Mouse (Mus musculus) gonadal fat pad, adult 2 months (tissue): ENCODE data around the gene Slc25a34. TPM values are rescaled to one million over a fixed set of nuclear protein-coding genes. Genes with fewer than 3 reads are reported as not detected.
A peak's percentile ranks its signal among the peaks of the same experiment; 100 is the strongest.

Experiments
- DNase-seq: peaks from one replicate; pipeline ENCODE4 v3.0.0-alpha.2; 2012; ENCODE audit warnings: low read depth
- polyA plus RNA-seq: library from polyadenylated mRNA; depleted of rRNA; stranded (reverse); fragments of >200 nt; gene quantifications from 2 replicates; pipeline ENCODE4 v1.2.3, GENCODE M21; 2012; rRNA removed

Slc25a34 gene
- polyA plus RNA-seq: 1.0 and 1.1 TPM in 2 replicates

DNA sequence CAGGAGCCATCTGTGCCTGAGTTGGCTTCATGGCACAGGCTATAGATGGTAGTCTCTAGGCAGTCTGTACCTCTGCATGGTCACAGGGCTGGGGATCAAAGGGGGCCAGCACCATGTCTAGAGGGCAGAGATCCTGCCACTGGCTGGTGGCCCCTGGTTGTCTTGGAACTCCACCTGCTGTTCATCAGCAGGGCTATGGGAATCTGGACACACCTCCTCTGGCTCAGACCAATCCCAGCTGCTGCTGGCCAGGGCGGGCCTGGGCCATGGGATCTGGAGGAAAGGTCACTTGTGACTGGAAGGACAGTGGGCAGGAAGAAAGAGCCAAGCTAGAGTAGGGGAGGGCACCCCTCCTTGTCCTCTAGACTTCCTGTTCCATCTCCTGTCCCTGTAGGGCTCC is at the start of gene Slc25a34:
Gene Slc25a34, minus strand, starts transcription at position 156 of the 400 bp plus-strand sequence.
- DNase-seq: no peak

GRCm38 (mm10) chr4:141672325-141672724 is 48.7 kb upstream of the Slc25a34 start:
- DNase-seq: no peak

DNA sequence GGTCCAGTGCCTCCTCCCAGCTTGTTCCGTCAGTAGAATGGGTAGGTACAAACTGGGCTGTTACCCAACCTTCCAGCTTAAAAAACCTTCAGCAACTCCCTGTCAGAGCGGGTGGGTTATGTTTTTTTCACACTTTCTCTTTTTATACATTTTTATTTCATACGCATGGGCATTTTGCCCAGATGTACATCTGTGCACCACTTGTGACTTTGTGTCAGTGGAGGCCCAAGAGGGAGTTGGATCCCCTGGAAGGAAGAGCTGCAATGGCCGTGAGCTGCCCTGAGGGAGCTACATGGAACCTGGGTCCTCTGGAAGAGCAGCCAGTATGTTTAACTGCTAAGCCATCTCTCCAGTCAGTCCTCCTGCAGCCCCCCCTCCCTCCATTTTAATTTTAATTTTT is 47.8 kb upstream of the Slc25a34 start:
- no peak for DNase-seq

- peak; percentile 97 for DNase-seq
Observed at GRCm38 (mm10) chr4:141669898-141670712, 46.5 kb upstream of the Slc25a34 start.

- DNase-seq: no peak
Observed at GRCm38 (mm10) chr4:141664799-141665198, 41.2 kb upstream of the Slc25a34 start, which contains the start of gene Plekhm2. Gene Plekhm2 (minus strand): TSS chr4:141664899.

GRCm38 (mm10) chr4:141664011-141664745 is 40.6 kb upstream of the Slc25a34 start:
- no peak for DNase-seq

DNA sequence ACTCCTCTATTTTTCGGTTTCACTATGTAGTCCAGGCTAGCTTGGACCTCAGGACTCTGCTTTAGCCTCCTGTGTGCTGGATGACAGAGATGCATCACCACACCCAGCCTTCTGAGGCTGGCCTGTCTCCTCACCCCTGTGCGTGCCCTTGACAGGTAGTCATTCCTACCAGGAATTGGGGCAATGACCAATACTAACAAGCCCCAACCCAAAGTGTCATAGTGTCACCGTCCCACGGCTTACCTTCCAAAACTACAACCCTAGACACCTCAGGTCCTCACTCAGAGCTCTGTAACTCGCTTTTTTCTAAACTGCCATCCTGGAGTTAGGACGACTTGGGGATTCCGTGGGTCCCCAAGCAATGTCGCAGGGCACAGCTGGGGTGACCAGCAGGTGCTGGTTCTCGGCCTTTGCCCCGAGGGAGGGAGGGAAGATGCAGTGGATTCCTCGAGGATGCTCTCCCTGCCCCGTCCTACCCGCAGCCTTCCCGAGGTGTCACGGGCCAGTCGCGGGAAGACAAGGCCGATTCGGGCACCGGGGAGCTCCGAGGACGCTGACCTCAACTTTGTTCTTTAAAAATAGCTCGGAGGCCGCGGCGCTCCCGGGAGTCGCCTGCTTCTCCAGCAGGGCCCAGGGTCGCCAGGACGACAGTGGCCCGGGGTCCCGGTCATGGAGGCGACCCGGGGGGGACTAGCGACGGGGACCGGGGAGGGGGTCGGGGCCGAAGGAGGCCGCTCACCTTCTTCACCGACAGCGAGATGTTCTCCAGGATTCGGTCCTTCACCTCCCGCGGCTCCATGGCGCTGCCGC is 39.7 kb upstream of the Slc25a34 start:
- no peak for DNase-seq

GRCm38 (mm10) chr4:141660884-141661283 is 37.3 kb upstream of the Slc25a34 start:
- no peak for DNase-seq

DNA sequence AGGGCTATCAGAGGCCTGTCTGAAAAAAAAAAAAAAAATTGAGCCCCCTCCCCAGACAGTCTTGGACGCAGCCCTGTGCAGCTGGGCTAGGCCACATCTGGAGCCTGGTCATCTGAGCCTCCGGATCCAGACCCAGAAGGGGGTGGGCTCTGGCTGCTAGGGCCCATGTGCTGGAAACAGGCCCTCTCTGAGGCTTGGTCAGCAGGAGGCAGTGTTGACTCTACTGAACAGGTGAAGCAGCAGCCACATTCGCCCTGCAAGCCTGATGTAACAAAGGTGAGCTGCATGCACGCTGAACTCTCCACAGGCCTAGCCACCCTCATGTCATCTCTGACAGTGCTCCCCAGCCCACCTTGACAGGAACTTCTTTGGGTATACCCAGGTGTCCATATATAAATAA is 36.1 kb upstream of the Slc25a34 start:
- no peak for DNase-seq

- no peak for DNase-seq
Observed at GRCm38 (mm10) chr4:141658846-141659484, 35.3 kb upstream of the Slc25a34 start.

DNA sequence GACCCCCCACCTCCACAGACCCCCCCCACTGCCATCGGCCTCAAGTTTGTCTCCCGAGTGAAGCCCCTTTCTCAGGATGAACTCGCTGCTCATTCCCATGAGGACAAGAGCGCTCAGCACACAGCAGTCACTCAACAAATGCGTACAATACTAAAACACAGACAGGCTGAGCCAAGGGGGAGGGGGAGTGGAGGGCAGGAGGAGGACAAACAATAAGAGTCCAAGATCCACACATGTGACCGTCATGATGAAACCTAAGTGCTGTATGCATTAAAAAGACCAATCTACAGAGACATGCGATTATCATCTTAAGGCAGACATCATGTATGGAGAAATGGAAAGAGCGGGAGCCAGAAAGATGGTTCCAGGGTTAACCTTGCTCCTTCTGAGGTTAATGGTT is 33.3 kb upstream of the Slc25a34 start:
- DNase-seq: no peak

- DNase-seq: no peak
Observed at GRCm38 (mm10) chr4:141655908-141656608, 32.4 kb upstream of the Slc25a34 start.

DNA sequence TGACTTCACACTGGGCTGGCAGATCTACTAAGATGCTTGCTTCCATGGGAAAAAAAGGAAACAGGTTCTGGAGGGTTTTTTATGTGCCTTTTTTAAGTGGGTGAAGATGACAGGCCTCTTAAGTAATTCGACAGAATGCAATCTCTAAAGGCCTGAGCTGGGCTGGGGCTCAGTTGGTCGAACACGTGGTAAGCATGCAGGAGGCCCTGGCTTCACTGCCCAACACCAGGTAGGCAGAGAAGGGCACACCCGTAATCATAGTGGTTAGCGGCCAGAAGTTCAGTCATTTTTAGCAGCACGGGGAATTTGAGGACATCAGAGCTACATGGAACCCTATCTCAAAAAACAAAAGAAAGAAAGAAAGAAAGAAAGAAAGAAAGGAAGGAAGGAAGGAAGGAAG is 30.9 kb upstream of the Slc25a34 start:
- DNase-seq: no peak

- no peak for DNase-seq
Observed at GRCm38 (mm10) chr4:141653813-141654212, 30.2 kb upstream of the Slc25a34 start.

DNA sequence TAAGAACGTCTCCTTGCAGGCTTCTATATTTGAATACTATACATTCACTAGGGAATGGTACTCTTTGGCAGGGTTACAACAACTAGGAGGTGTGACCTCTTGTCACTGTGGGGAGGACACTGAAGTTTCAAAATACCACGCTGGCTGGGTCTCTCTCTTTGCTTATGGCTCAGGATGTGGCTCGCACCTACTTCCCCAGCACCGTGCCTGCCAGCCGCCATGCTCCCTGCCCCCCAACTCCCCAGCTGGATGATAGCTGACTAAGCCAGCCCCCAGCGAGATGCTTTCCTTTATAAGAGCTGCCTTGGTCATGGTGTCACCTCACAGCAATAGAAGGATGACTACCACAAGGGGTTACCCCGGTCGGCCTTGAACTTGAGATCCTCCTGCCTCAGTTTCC is 29.4 kb upstream of the Slc25a34 start:
- DNase-seq: no peak

DNA sequence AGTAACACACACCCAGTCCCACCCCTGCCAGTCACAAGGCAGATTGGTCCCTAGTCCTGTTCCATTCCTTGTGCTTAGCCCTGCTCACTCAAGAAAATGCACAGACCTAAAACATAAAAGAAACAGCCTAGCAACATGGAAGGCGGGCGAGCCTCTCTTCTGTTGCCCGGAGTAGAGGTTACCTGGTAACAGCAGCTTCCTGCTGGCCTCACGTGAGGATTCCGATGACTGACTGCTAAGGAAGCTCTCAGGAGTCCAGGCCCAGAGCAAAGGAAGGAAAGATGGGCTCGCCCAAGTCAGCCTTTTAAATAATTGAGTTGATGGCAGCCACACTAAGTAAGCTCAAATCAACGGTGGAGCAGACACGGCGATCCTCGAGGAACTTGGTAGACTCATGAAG is 28.3 kb upstream of the Slc25a34 start:
- no peak for DNase-seq

GRCm38 (mm10) chr4:141651286-141651685 is 27.7 kb upstream of the Slc25a34 start:
- no peak for DNase-seq

GRCm38 (mm10) chr4:141649244-141649643 is 25.6 kb upstream of the Slc25a34 start:
- DNase-seq: no peak

GRCm38 (mm10) chr4:141648262-141648661 is 24.6 kb upstream of the Slc25a34 start:
- DNase-seq: no peak

DNA sequence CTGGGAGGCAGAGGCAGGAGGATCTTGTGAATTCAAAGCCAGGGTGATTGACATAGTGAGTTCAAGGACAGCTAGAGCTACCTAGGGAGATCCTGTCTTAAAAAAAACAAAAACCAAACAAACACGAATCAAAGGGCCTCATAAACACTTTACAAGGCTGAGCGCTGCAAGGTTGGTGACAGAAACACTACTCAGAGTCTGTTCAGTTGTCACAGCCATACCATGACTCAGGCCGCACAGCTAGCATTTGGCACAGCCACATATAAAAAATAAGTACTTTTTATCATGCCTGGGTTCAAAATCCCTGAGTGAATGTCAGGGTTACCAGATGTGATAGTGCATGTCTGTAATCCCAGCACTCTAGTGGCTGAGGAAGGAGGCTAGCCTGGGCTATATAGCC is 23.6 kb upstream of the Slc25a34 start:
- no peak for DNase-seq

GRCm38 (mm10) chr4:141645988-141646387 is 22.4 kb upstream of the Slc25a34 start:
- DNase-seq: no peak
